Mouse (Mus musculus) heart, postnatal 0 days (tissue): Measurements from ENCODE around the gene Igf1r.

Experiments used
- CTCF ChIP-seq: IDR thresholded peaks from 2 replicates; pipeline ENCODE4 v1.5.1; 2016; ENCODE audit warnings: antibody characterized with exemption, control low read depth, low read depth
- EP300 ChIP-seq: IDR thresholded peaks from 2 replicates; pipeline ENCODE4 v1.6.1; 2016; ENCODE audit warnings: antibody characterized with exemption, low read depth

- TF ChIP-seq CTCF: no peak
- TF ChIP-seq EP300: no peak
Measured at GRCm38 (mm10) chr7:68221677-68222230, 269.1 kb downstream of the Igf1r start.
